Mouse (Mus musculus) lung, adult 18-20 months (tissue): ENCODE data around the gene Klk1b24.
"Not testable (repeated sequence)": the region's sequence is repeated elsewhere in the genome, so short reads cannot be mapped to it uniquely, and the experiment has no call there.

ENCODE experiments used
- DNase-seq, 2 experiments: peaks; one replicate each; pipeline ENCODE4 v3.0.0; 2022; ENCODE audit warnings: mixed read lengths in 2 of 2

Klk1b24 gene

GRCm38 (mm10) chr7:44187936-44188335 lies at the start of gene Klk1b24:
Klk1b24 (plus strand) TSS chr7:44188236.
- not testable (repeated sequence) for DNase-seq

- peak in 1 of 2 experiments; percentile 14 for DNase-seq
Measured at GRCm38 (mm10) chr7:44179299-44180045, 8.6 kb upstream of the Klk1b24 start.

GRCm38 (mm10) chr7:44186516-44186915 lies 1.5 kb upstream of the Klk1b24 start:
- DNase-seq, result peak in 1 of 2 experiments; percentile 15

- DNase-seq, result not testable (repeated sequence)
Measured at GRCm38 (mm10) chr7:44193466-44193865, 5.4 kb downstream of the Klk1b24 start.

- DNase-seq, result no peak
Measured at GRCm38 (mm10) chr7:44197891-44198290, 9.9 kb downstream of the Klk1b24 start, which contains the start of gene Klk1b3. Klk1b3 (plus strand) TSS chr7:44198191.

GRCm38 (mm10) chr7:44207135-44207534 lies 19.1 kb downstream of the Klk1b24 start, which contains the start of gene Klk1b4:
Klk1b4 (plus strand) TSS chr7:44207435.
- DNase-seq, result not testable (repeated sequence)

GRCm38 (mm10) chr7:44208307-44208706 lies 20.3 kb downstream of the Klk1b24 start:
- DNase-seq, result no peak

GRCm38 (mm10) chr7:44215645-44216044 lies 27.6 kb downstream of the Klk1b24 start, which contains the start of gene Klk1b5:
Klk1b5 (plus strand) TSS chr7:44215945.
- DNase-seq, result no peak

- DNase-seq, result not testable (repeated sequence)
Measured at GRCm38 (mm10) chr7:44221601-44222000, 33.6 kb downstream of the Klk1b24 start.

- DNase-seq, result not testable (repeated sequence)
Measured at GRCm38 (mm10) chr7:44222335-44222734, 34.3 kb downstream of the Klk1b24 start.

- peak in 1 of 2 experiments; percentile 10 for DNase-seq
Measured at GRCm38 (mm10) chr7:44225076-44225475, 37.0 kb downstream of the Klk1b24 start, which contains the start of gene Klk1. Klk1 (plus strand) TSS chr7:44225360.

GRCm38 (mm10) chr7:44235909-44236308 lies 47.9 kb downstream of the Klk1b24 start, which contains the start of gene Gm36864:
Gm36864 (plus strand) TSS chr7:44236177.
- DNase-seq, result no peak

- no peak for DNase-seq
Measured at GRCm38 (mm10) chr7:44239913-44240312, 51.9 kb downstream of the Klk1b24 start.

GRCm38 (mm10) chr7:44240712-44241111 lies 52.7 kb downstream of the Klk1b24 start:
- DNase-seq, result no peak

- no peak for DNase-seq
Measured at GRCm38 (mm10) chr7:44241163-44241562, 53.1 kb downstream of the Klk1b24 start.
